Mouse (Mus musculus) right cerebral cortex, postnatal 4 days (tissue): ENCODE measurements around the gene Plxna4.

Experiments used
- DNase-seq: peaks from one replicate; pipeline ENCODE4 v3.0.0-alpha.2; 2022

Plxna4 gene

GRCm38 (mm10) chr6:32330034-32330795 is 257.8 kb downstream of the Plxna4 start:
- DNase-seq = no peak

- peak; percentile 68 for DNase-seq
Measured at GRCm38 (mm10) chr6:32328028-32328427, 260.0 kb downstream of the Plxna4 start.

GRCm38 (mm10) chr6:32327173-32327572 is 260.8 kb downstream of the Plxna4 start:
- no peak for DNase-seq

- no peak for DNase-seq
Measured at GRCm38 (mm10) chr6:32326406-32326805, 261.6 kb downstream of the Plxna4 start.

GRCm38 (mm10) chr6:32325851-32326250 is 262.1 kb downstream of the Plxna4 start:
- DNase-seq = no peak

GRCm38 (mm10) chr6:32321187-32321586 is 266.8 kb downstream of the Plxna4 start:
- DNase-seq = no peak

GRCm38 (mm10) chr6:32320254-32320653 is 267.7 kb downstream of the Plxna4 start:
- DNase-seq = peak; percentile 23

- DNase-seq = no peak
Measured at GRCm38 (mm10) chr6:32317470-32317869, 270.5 kb downstream of the Plxna4 start.

GRCm38 (mm10) chr6:32315011-32315450 is 273.0 kb downstream of the Plxna4 start:
- DNase-seq = no peak

GRCm38 (mm10) chr6:32309147-32309546 is 278.8 kb downstream of the Plxna4 start:
- no peak for DNase-seq

- DNase-seq = no peak
Measured at GRCm38 (mm10) chr6:32300611-32301010, 287.4 kb downstream of the Plxna4 start.

- no peak for DNase-seq
Measured at GRCm38 (mm10) chr6:32281457-32281856, 306.5 kb downstream of the Plxna4 start.

GRCm38 (mm10) chr6:32280728-32281127 is 307.3 kb downstream of the Plxna4 start:
- DNase-seq = no peak

GRCm38 (mm10) chr6:32271463-32271862 is 316.5 kb downstream of the Plxna4 start:
- DNase-seq = peak; percentile 66

GRCm38 (mm10) chr6:32266085-32266484 is 321.9 kb downstream of the Plxna4 start:
- DNase-seq = no peak

GRCm38 (mm10) chr6:32261339-32261738 is 326.7 kb downstream of the Plxna4 start:
- DNase-seq = peak; percentile 23

GRCm38 (mm10) chr6:32260341-32260740 is 327.7 kb downstream of the Plxna4 start:
- DNase-seq = no peak

- no peak for DNase-seq
Measured at GRCm38 (mm10) chr6:32255191-32255590, 332.8 kb downstream of the Plxna4 start.

- no peak for DNase-seq
Measured at GRCm38 (mm10) chr6:32252168-32252567, 335.8 kb downstream of the Plxna4 start.

- no peak for DNase-seq
Measured at GRCm38 (mm10) chr6:32251674-32252073, 336.3 kb downstream of the Plxna4 start.

- no peak for DNase-seq
Measured at GRCm38 (mm10) chr6:32246036-32246435, 342.0 kb downstream of the Plxna4 start.

GRCm38 (mm10) chr6:32243040-32243439 is 345.0 kb downstream of the Plxna4 start:
- no peak for DNase-seq

- no peak for DNase-seq
Measured at GRCm38 (mm10) chr6:32231383-32231782, 356.6 kb downstream of the Plxna4 start.

GRCm38 (mm10) chr6:32226636-32227035 is 361.4 kb downstream of the Plxna4 start:
- DNase-seq = no peak
